Mouse (Mus musculus) layer of hippocampus, adult 18-20 months (tissue): Measurements from ENCODE around the gene Pqlc2. TPM values are rescaled to one million over a fixed set of nuclear protein-coding genes. Genes with fewer than 3 reads are reported as not detected.

Experiments used
- microRNA-seq, 2 experiments: library from miRNA; unstranded; fragments of <30 nt; microRNA quantifications; one replicate each; pipeline ENCODE4 v1.2.0; 2021
- total RNA-seq, 2 experiments: library from RNA; stranded (reverse); gene quantifications; 2 replicates each; pipeline ENCODE4 v1.2.3; 2021

The Pqlc2 gene
- total RNA-seq, 2 experiments from 2014 or later = 12.9 to 14.2 TPM

Small RNAs within 50 kb of the gene (microRNA-seq; reads per million reads assigned to microRNA genes)
- gene Gm24245 (0 reads per million in 2 experiments), gene Gm25732 (0 to 0.20 reads per million in 2 experiments)

Other genes starting within 250 kb of the Pqlc2 start
- 1 to 10 TPM; 6.5 to 7.6 TPM for gene Htr6, start 235.1 kb downstream of the Pqlc2 start, total RNA-seq
- 10 to 100 TPM; 80.3 to 92.2 TPM for gene Nbl1, start 217.7 kb downstream of the Pqlc2 start, total RNA-seq
- gene Minos1, start 179.6 kb downstream of the Pqlc2 start, total RNA-seq = 100 to 1,000 TPM; 189 to 193 TPM
- gene Capzb, start 117.8 kb downstream of the Pqlc2 start, total RNA-seq = 100 to 1,000 TPM; 400 to 403 TPM
- gene Akr7a5, start within 50 bp of the Pqlc2 start, total RNA-seq = 10 to 100 TPM; 31.4 to 32.1 TPM
- gene Mrto4, start 41.9 kb upstream of the Pqlc2 start, total RNA-seq = 10 to 100 TPM; 44.0 to 45.9 TPM
- 10 to 100 TPM; 87.2 to 93.6 TPM for gene Emc1, start 41.9 kb upstream of the Pqlc2 start, total RNA-seq
- 100 to 1,000 TPM; 162 to 164 TPM for gene Ubr4, start 41.9 kb upstream of the Pqlc2 start, total RNA-seq
- gene Iffo2, start 219.8 kb upstream of the Pqlc2 start, total RNA-seq = 10 to 100 TPM; 18.6 to 19.2 TPM